23 mouse cellular contexts compared by ENCODE assay signal in the genomic region with DNA sequence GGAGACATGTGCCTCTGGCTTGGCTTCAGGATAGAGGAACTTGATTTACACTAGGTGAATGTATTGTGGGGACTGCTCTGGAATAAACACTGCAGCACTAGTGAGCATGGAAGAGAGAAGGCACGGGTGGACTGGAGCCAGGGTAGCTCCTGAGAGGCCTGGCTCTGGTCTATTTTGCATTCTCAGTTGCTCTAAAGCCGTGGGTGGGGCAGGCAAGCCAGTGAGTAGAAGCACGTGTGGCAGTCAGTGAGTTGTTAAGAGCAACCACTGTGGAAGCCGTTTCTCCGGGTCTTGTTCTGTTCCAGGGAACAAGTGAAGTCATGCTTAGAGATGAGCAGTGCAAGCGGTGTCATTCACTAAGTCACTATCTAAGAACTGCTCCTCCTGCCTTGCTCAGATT.
A peak's percentile ranks its signal among the peaks of the same experiment; 100 is the strongest.
DNase-seq lines count a peak whose midpoint lies in the region; ATAC-seq and TF ChIP-seq lines count a peak whose summit lies in the region.
"Had no signal": no experiment of that assay in that cellular context is flagged by ENCODE, and none has a peak within 500 bp of the region (broad histone marks: within the 10 kb centered on the region; RNA-seq: fewer than 3 reads in every experiment).

No protein-coding gene starts in this region.

- TF ChIP-seq CTCF in layer of hippocampus, adult 2 months (conservative IDR thresholded peaks at IDR 0.05), result no peak

- H3K4me3 ChIP-seq in layer of hippocampus, adult 2 months, result no peak overlapping the region
- H3K4me3 ChIP-seq: embryonic facial prominence, embryonic 13.5 days; embryonic facial prominence, embryonic 15.5 days; erythroblast, embryonic 14.5 days; forebrain, embryonic 10.5 days; forebrain, embryonic 12.5 days had no signal

- peak; percentile 70; the same call in 1 of the 2 replicates for ATAC-seq in frontal cortex, adult (ENCODE audit: low TSS enrichment)
- ATAC-seq: activated CD4-positive, CD25-positive, alpha-beta regulatory T cell, adult 4 months; forebrain, embryonic 14.5 days; forebrain, embryonic 16.5 days had no signal

- no peak for DNase-seq in frontal cortex, adult 2 months (ENCODE audit: extremely low spot score in 1 of 2, low spot score in 1 of 2)
- DNase-seq in layer of hippocampus, adult 2 months (ENCODE audit: low spot score in 2 of 2), result no peak
- no peak for DNase-seq in layer of hippocampus, postnatal 25 days (ENCODE audit: extremely low spot score in 1 of 2, low spot score in 1 of 2)
- peak; percentile 47 for DNase-seq in brain, adult 2 months (ENCODE audit: low read depth, low spot score)
- no peak for DNase-seq in liver
- DNase-seq: adrenal gland, adult 8-10 months; adrenal gland, postnatal 14 days; adrenal gland, postnatal 36 days; cerebellum, adult 11 months; cerebellum, adult 18-20 months; cerebellum, adult 9-10 months; cerebellum, postnatal 10 days; cerebellum, postnatal 36 days; embryo, embryonic 11 days had no signal

- 0 out of 2 replicates have a peak overlapping the region, but pooled peaks have one; percentile 18 for H3K27ac ChIP-seq in layer of hippocampus, adult 2 months
- H3K27ac ChIP-seq: embryonic facial prominence, embryonic 13.5 days; embryonic facial prominence, embryonic 15.5 days; forebrain, embryonic 10.5 days; forebrain, embryonic 12.5 days had no signal
